Mouse (Mus musculus): Measurements from ENCODE around the gene Thra. TPM values are rescaled to one million over a fixed set of nuclear protein-coding genes. Genes with fewer than 3 reads are reported as not detected.

Gene Thra
- total and polyA plus RNA-seq, 3 experiments, result 22.0 to 50.9 TPM; not detected in 1

DNA sequence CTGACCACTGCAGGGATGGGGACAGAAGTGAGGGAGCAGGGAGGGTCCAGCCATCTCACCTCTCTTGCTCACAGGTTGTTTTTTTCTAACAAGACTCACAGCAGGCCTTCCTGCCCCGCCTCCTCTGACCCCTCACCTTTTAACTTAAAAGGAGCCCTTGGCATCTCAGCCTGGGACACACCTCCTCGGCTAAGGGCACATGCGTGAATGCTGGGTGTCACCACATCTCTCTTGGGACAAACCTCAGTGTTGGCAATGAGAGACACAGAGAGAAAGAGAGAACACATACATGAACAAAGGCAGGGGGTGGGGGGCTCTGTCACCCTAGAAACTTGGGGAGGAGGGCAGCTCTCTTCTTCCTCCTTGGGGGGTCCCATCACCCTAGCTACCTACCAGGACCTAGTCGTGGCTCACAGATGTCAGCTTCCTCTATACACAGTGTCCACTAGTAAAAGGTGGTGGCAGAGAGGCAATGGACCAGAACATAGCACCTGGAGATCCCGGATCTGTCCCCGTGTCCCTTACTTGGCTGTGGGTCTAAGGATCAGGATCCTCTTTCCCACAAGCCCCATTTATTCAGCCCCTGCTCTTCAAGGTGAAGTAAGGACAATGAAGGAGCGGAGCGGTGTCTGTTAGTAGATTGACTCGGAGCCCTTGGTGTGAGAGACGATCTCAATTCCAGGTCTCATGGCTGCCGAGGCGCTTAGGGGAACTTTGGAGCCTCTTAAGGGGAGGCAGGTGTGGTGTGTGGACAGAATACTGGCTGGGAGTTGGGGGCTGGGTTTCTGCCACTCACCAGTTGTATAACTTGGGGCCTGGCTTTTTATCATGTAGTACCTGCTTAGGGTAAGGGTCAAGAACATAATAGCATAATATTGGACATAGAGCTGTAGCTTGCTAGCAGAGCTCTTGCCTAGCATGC lies 5.8 kb downstream of the Thra start:
- TF ChIP-seq TAL1 (IDR thresholded peaks at IDR 0.05; ENCODE audit: low read length) (no peak), SIN3A (IDR thresholded peaks at IDR 0.05; ENCODE audit: low read length) (0 out of 2 replicates have a peak, but pooled peaks have one; percentile 6)
- no peaks in the 10 kb centered on the region for H3K9me3 ChIP-seq (replicated peaks; ENCODE audit: insufficient read depth, low read length)
- H3K9ac ChIP-seq (ENCODE audit: control insufficient read depth, low read depth, low read length, poor library complexity, severe bottlenecking), result peak overlapping the region; percentile 69
- peaks cover 6% of the 10 kb centered on the region for H3K79me2 ChIP-seq (ENCODE audit: control insufficient read depth, insufficient read depth, low read length, poor library complexity)
- H3K4me1 ChIP-seq (ENCODE audit: control insufficient read depth in 1 of 2, insufficient read depth in 2 of 2, low read length in 2 of 2), result peaks cover 30 to 41% of the 10 kb centered on the region in 2 experiments
- H3K27me3 ChIP-seq (ENCODE audit: control insufficient read depth in 1 of 2, insufficient read depth in 2 of 2, low read length in 2 of 2), result no peaks in the 10 kb centered on the region
- H3K27ac ChIP-seq (ENCODE audit: control insufficient read depth, low read depth, low read length), result peak overlapping the region; percentile 87
- peaks cover 0 to 28% of the 10 kb centered on the region in 2 experiments; a peak in 2 of 4 replicates for H3K36me3 ChIP-seq (ENCODE audit: control insufficient read depth in 1 of 2, insufficient read depth in 2 of 2, low read length in 2 of 2)
- peak overlapping the region in 1 of 2 experiments; percentile 40; a peak in 1 of 4 replicates for H3K4me3 ChIP-seq (ENCODE audit: control insufficient read depth in 1 of 2, insufficient read depth in 1 of 2, low read depth in 2 of 2, low read length in 2 of 2)
- DNase-seq (ENCODE audit: low read depth, low spot score), result no peak

- H3K27ac ChIP-seq (ENCODE audit: control insufficient read depth, low read depth, low read length), result peak overlapping the region; percentile 87
- H3K27me3 ChIP-seq (ENCODE audit: control insufficient read depth in 1 of 2, insufficient read depth in 2 of 2, low read length in 2 of 2), result no peaks in the 10 kb centered on the region
- peak overlapping the region; percentile 69 for H3K9ac ChIP-seq (ENCODE audit: control insufficient read depth, low read depth, low read length, poor library complexity, severe bottlenecking)
- no peak for TF ChIP-seq RAD21 (IDR thresholded peaks at IDR 0.05; ENCODE audit: low read depth, low read length)
- TF ChIP-seq CTCF (IDR thresholded peaks at IDR 0.05 in 2 of 3, conservative IDR thresholded peaks at IDR 0.05 in 1 of 3; ENCODE audit: control insufficient read depth in 1 of 3, insufficient read depth in 1 of 3, low read depth in 2 of 3, low read length in 3 of 3, poor library complexity in 1 of 3, severe bottlenecking in 1 of 3), result no peak
- TF ChIP-seq E2F4 (IDR thresholded peaks at IDR 0.05; ENCODE audit: borderline replicate concordance, low read depth, low read length), result no peak
- TF ChIP-seq MEF2A (IDR thresholded peaks at IDR 0.05; ENCODE audit: extremely low read depth, insufficient replicate concordance, low read depth, low read length, poor library complexity, severe bottlenecking), result 0 out of 2 replicates have a peak, but pooled peaks have one; percentile 11
- peak; percentile 85 for TF ChIP-seq USF1 (IDR thresholded peaks at IDR 0.05; ENCODE audit: low read depth, low read length)
- 0 out of 2 replicates have a peak, but pooled peaks have one; percentile 31 for TF ChIP-seq ELF1 (IDR thresholded peaks at IDR 0.05; ENCODE audit: low read depth, low read length)
- no peak for TF ChIP-seq GATA1 (IDR thresholded peaks at IDR 0.05; ENCODE audit: low read depth, low read length)
- no peak for TF ChIP-seq TAL1 (IDR thresholded peaks at IDR 0.05; ENCODE audit: low read length)
- no peak for TF ChIP-seq GABPA (IDR thresholded peaks at IDR 0.05; ENCODE audit: low read depth, low read length)
- TF ChIP-seq MAZ (IDR thresholded peaks at IDR 0.05; ENCODE audit: low read depth, low read length), result peak; percentile 75; the same call in 1 of the 2 replicates
- TF ChIP-seq MXI1 (IDR thresholded peaks at IDR 0.05; ENCODE audit: low read depth, low read length), result peak; percentile 95
- peak; percentile 39 to 78; a peak in 3 of 4 replicates for TF ChIP-seq POLR2A (IDR thresholded peaks at IDR 0.05; ENCODE audit: control insufficient read depth in 1 of 2, insufficient read depth in 1 of 2, low read depth in 1 of 2, low read length in 2 of 2, poor library complexity in 1 of 2)
- TF ChIP-seq SMC3 (IDR thresholded peaks at IDR 0.05; ENCODE audit: low read depth, low read length), result no peak
- no peak for TF ChIP-seq CHD1 (IDR thresholded peaks at IDR 0.05; ENCODE audit: low read depth, low read length)
- 0 out of 2 replicates have a peak, but pooled peaks have one; percentile 27 for TF ChIP-seq JUND (IDR thresholded peaks at IDR 0.05; ENCODE audit: low read depth, low read length)
- TF ChIP-seq UBTF (IDR thresholded peaks at IDR 0.05; ENCODE audit: borderline replicate concordance, insufficient read depth, low read depth, low read length), result 0 out of 2 replicates have a peak, but pooled peaks have one; percentile 50
- no peak for TF ChIP-seq ZC3H11A (IDR thresholded peaks at IDR 0.05; ENCODE audit: low read depth, low read length)
- TF ChIP-seq TBP (IDR thresholded peaks at IDR 0.05; ENCODE audit: low read depth, low read length), result peak; percentile 68
- TF ChIP-seq MYC (IDR thresholded peaks at IDR 0.05; ENCODE audit: low read depth, low read length), result peak; percentile 96
- TF ChIP-seq NELFE (IDR thresholded peaks at IDR 0.05; ENCODE audit: low read depth, low read length), result peak; percentile 39
- no peak; a peak in 2 of 4 replicates for TF ChIP-seq EP300 (IDR thresholded peaks at IDR 0.05; ENCODE audit: low read depth in 1 of 2, low read length in 2 of 2)
- TF ChIP-seq MAFK (IDR thresholded peaks at IDR 0.05; ENCODE audit: borderline replicate concordance, low read depth, low read length), result no peak
- TF ChIP-seq MAX (IDR thresholded peaks at IDR 0.05; ENCODE audit: low read length), result peak; percentile 97
- TF ChIP-seq ETS1 (IDR thresholded peaks at IDR 0.05; ENCODE audit: low read depth, low read length), result peak; percentile 74
- no peak for TF ChIP-seq KAT2A (conservative IDR thresholded peaks at IDR 0.05; ENCODE audit: low read depth, low read length)
- TF ChIP-seq ZMIZ1 (IDR thresholded peaks at IDR 0.05; ENCODE audit: low read depth, low read length), result peak; percentile 39
These were observed 6.6 kb downstream of the Thra start for GRCm38 (mm10) chr11:98746855-98747693.

More at GRCm38 (mm10) chr11:98746855-98747693, 6.6 kb downstream of the Thra start:
- H3K4me3 ChIP-seq (ENCODE audit: control insufficient read depth in 1 of 2, insufficient read depth in 1 of 2, low read depth in 2 of 2, low read length in 2 of 2), result peak overlapping the region; percentile 40 to 59
- H3K79me2 ChIP-seq (ENCODE audit: control insufficient read depth, insufficient read depth, low read length, poor library complexity), result peaks cover 5% of the 10 kb centered on the region
- H3K36me3 ChIP-seq (ENCODE audit: control insufficient read depth in 1 of 2, insufficient read depth in 2 of 2, low read length in 2 of 2), result peaks cover 0 to 37% of the 10 kb centered on the region in 2 experiments; a peak in 2 of 4 replicates
- DNase-seq (ENCODE audit: low read depth, low spot score), result peak; percentile 95
- no peaks in the 10 kb centered on the region for H3K9me3 ChIP-seq (replicated peaks; ENCODE audit: insufficient read depth, low read length)
- H3K4me1 ChIP-seq (ENCODE audit: control insufficient read depth in 1 of 2, insufficient read depth in 2 of 2, low read length in 2 of 2), result peaks cover 36 to 50% of the 10 kb centered on the region in 2 experiments

Measured in MEL (cell line).